Mouse (Mus musculus) ES-CJ7 (cell line): ENCODE measurements around the gene Mydgf.

Experiments
- DNase-seq: peaks from one replicate; pipeline ENCODE4 v3.0.0; 2011; ENCODE audit warnings: low read depth, low spot score

Gene Mydgf

DNA sequence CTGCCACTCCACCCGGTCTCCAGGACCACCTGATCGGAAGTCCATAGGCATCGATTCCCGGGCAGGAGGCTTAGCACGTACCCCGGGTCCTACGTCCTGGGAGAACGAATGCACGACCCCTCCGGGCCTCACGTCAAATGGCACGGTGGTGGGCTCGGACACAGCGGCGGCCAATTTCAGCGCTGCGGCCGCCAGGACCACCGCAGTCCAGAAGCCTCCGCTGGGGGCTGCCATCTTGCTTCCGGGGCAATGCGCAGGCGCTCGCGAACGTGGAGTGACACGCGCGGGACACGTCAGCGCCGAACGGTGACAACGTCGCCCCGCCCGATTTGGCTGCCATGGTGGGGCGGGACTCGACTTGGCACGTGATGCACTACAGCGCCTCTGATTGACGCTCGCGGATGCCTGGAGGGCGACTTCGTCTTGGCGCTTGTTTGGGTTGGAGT lies at the start of gene Mydgf:
Gene Mydgf (minus strand): TSS at position 263 of the 446 bp plus-strand sequence.
- peak; percentile 95 for DNase-seq

GRCm38 (mm10) chr17:56233389-56233788 lies 49.7 kb upstream of the Mydgf start:
- DNase-seq, result no peak

- DNase-seq, result no peak
Measured at GRCm38 (mm10) chr17:56229943-56230342, 46.2 kb upstream of the Mydgf start.

GRCm38 (mm10) chr17:56226566-56226965 lies 42.8 kb upstream of the Mydgf start:
- no peak for DNase-seq

GRCm38 (mm10) chr17:56224916-56225315 lies 41.2 kb upstream of the Mydgf start:
- DNase-seq, result peak; percentile 86

GRCm38 (mm10) chr17:56219805-56220204 lies 36.1 kb upstream of the Mydgf start:
- DNase-seq, result no peak

DNA sequence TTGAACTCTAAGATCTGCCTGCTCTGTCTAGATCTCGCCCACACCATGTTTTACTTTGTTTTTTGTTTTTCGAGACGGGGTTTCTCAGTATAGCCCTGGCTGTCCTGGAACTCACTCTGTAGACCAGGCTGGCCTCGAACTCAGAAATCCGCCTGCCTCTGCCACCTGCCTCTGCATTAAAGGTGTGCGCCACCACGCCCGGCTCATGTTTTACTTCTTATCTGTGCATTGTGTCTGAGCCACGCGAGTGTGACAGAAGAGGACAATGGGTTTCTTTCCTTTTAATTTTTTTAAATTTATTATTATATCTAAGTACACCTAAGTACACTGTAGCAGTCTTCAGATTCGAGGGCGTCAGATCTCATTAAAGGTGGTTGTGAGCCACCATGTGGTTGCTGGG lies 35.5 kb upstream of the Mydgf start:
- no peak for DNase-seq

- DNase-seq, result peak; percentile 97
Measured at GRCm38 (mm10) chr17:56218377-56219191, 34.9 kb upstream of the Mydgf start, which contains the start of gene Dpp9. Gene Dpp9 (minus strand): TSS chr17:56218905.

- no peak for DNase-seq
Measured at GRCm38 (mm10) chr17:56217670-56218069, 34.0 kb upstream of the Mydgf start.

GRCm38 (mm10) chr17:56214229-56214628 lies 30.5 kb upstream of the Mydgf start:
- no peak for DNase-seq

DNA sequence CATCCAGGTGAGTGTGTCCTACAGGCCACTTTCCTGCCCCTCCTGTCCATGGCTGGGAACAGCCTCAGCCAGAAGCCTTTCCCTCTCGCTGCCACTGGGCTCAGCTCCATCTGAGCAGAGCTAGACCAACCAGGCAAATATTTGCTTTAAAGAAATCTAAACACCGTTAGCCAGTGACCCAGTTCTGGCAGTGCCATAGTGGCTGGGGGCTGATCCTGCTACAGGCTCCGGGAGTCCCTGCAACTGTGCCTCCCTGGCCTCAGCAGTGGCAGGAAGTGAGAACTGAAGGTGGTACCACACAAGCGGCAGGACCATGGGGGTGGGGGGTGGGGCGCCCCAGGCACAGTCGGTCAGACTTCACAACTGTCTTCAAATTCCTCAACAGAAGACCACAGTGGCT lies 29.0 kb upstream of the Mydgf start:
- DNase-seq, result no peak

GRCm38 (mm10) chr17:56211090-56211489 lies 27.4 kb upstream of the Mydgf start:
- no peak for DNase-seq

DNA sequence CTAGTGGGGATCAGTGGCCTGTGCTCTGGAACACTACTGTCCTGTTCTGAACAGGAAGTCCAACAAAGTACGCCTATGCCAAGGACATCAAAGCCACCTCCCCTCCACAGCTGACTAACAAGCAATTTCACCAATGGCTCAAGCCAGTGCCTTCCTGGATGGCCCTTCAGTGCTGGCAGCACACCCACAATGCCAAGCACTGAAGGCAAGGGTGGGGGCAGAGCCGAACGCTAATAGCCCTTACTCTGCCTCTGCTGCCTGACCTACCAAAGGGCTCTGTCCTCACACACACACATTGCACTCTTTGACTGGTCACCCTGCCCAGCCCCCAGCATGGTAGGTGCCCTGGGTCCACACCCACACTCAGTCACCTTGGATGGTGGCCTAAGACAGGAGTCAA lies 25.1 kb upstream of the Mydgf start:
- no peak for DNase-seq

DNA sequence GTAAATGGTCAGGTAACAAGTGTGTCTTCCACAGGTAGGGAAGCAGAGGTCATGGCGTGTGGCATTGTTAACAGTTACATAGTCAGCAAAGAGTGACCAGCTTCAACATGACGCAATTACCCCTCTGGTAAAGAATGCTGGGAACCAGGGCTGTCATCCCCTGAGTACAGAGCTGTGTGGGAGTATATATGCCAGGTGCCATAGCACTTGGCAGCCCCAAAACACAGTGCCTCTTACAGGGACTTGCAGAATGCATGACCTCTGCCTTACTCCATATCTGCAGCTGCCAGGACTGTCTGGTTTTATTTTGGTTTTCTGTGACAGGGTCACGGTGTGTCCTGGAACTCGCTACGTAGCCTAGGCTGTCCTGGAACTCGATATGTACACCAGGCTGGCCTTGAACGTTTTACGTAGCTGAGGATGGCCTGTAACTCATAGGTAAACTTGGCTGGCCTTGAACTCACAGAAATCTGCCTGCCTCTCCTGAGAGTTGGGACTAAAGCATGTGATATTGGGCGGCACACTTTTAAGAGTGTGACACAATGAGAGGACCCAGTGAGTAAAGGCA lies 24.3 kb upstream of the Mydgf start:
- DNase-seq, result no peak

- no peak for DNase-seq
Measured at GRCm38 (mm10) chr17:56206986-56207674, 23.4 kb upstream of the Mydgf start.

DNA sequence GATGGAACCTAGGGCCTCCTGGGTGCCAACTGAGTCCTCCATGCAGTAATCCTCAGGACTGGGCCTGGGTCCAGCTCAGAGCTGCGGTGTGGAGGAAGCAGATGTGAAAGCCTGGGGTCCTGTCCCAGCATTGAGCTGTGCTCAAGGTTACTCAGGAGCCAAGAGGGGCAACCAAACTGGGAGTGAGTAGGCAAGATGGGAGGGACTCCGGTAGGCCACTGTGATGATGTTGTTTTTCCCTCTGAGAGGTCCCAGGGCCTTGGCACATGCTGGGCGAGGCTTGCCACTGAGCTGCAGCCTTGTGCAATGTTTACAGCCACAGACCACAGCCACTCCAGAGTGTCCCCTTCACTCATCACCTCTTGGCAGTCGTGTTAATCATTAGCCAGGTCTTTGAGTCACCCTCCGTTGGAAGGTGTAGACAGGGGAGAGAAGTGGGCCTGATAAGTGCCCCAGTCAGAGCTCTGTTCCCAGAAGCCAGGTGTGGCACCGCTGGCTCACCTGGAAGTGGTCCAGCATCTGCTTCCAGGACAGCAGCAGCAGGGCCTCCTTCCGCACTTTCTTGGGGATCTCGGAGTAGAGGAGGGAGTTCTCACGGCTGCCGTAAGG lies 22.7 kb upstream of the Mydgf start:
- DNase-seq, result no peak

DNA sequence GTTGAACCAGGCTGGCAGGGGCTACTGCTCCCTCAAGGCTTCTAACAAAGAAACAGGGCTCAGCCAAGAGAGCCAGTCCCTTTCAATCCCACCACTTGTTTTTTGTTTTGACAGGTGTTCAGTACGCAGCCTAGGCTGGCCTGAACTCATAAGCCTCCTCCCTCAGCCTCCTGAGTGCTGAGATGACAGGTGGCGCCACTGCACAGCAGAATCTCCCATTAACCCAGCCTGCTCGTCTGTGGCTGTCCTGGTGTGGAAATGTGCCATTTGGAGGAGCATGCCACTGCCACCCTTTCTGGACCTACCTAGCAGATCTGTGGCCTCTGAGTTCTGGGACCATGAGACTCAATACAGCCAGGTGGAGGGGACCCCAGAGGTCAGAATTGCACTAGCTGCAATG lies 20.0 kb upstream of the Mydgf start:
- DNase-seq, result no peak

GRCm38 (mm10) chr17:56202476-56202875 lies 18.8 kb upstream of the Mydgf start:
- DNase-seq, result no peak

GRCm38 (mm10) chr17:56201642-56202041 lies 17.9 kb upstream of the Mydgf start:
- DNase-seq, result peak; percentile 35

- DNase-seq, result peak; percentile 58
Measured at GRCm38 (mm10) chr17:56200586-56200985, 16.9 kb upstream of the Mydgf start.

DNA sequence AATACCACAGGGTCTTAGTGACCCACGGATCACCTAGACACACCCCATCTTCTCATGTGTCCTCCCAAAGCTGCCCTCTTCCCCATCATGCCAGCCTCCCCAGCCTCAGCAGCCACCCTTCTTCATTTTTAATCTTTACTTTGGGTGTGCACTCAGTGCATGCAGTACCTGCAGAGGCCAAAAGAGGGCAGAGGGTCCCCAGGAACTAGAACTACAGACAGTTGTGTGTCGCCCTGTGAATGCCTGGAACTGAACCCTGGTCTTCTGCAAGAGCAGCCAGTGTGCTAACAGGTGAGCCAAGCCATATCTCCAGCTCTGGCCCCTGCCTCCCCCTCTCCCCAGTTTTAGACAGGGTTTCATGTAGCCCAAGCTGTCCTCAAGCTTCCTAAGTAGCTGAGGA lies 13.1 kb upstream of the Mydgf start:
- DNase-seq, result peak; percentile 50

DNA sequence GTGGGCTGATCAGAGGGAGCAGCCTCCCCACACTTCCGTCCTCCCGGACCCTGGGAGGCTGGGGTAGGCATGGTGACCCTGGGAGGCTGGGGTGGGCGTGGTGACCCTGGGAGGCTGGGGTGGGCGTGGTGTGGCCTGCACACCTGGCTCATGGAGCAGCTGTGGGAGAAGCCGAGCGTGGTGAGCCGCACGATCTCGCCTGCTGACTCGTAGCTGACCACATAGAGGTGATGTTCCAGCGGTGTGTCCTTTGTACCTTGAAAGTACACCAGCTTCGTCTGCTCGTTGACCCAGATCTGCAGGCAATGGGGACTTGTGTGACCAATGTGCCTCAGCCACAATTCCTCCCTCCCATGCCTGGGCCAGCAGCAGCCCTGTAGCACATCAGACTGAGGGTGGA lies 11.0 kb upstream of the Mydgf start:
- DNase-seq, result no peak
